Mouse (Mus musculus): Measurements from ENCODE around the gene Slc22a1.

DNA sequence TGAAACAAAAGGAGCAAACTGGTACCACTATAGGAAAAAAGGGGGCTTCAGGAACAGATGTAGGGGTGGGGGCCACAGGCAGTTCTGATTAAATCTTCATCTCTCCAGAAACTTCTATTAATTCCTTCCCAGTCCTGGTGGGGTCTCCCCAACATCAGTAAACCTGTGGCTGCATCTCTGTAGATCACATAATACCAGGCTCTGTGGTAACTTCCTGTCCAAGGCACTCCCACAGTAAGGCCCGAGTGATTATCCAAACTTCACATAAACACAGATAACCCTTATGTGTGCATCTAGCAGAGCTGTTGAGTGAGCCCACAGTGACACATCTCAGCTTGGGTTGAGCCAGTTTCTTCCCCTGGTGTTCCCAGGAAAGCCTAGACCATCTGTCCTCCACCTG is 69.0 kb downstream of the Slc22a1 start:
- TF ChIP-seq CTCF (conservative IDR thresholded peaks at IDR 0.05; ENCODE audit: low read length) (no peak), POU5F1 (IDR thresholded peaks at IDR 0.05; ENCODE audit: borderline replicate concordance, low read length) (no peak)

All from E14TG2a.4 (cell line).